Mouse (Mus musculus) megakaryocyte, adult 5-6 weeks (primary cell): ENCODE results near the gene Afdn. TPM values are rescaled to one million over a fixed set of nuclear protein-coding genes. Genes with fewer than 3 reads are reported as not detected.
A peak's percentile ranks its signal among the peaks of the same experiment; 100 is the strongest.
"Not testable (repeated sequence)": the region's sequence is repeated elsewhere in the genome, so short reads cannot be mapped to it uniquely, and the experiment has no call there.

Experiments used
- ATAC-seq: 2 replicates; pipeline ENCODE4 v1.8.0; 2016; ENCODE audit warnings: mild to moderate bottlenecking, inconsistent platforms; ENCODE audit not compliant: poor library complexity, severe bottlenecking
- total RNA-seq, 2 experiments: library from RNA; stranded (forward) in 1 of 2; stranded (reverse) in 1 of 2; fragments of 153-499, 151-499 nt in 1 of 2; fragments of 221-1000, 200-1000 nt in 1 of 2; gene quantifications; 2 replicates each; pipeline versions ENCODE4 v1.2.3 to v1.2.4; 2015 to 2017

Afdn gene
- total RNA-seq, 2 experiments from 2014 or later: 15.3 to 22.6 TPM

DNA sequence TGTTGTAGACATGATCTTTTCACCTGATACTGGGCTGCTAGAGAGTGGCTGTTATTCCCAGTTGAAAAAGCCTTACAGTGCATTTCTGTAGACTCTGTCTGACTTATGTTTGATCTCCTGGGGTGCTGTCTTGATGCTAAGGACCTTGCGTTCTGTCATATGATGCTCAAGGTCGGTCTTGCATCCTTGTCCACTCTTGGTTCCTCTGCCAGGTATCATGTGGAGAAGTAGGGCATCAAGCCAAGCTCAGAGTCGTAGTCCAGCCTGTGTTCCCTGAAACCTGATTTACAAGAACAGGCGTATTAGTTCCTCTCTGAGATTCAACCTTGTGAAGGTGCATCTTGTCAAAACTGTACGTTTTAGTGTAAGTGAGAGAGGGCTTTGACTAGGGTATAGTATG is 105.0 kb downstream of the Afdn start:
- ATAC-seq: no peak

DNA sequence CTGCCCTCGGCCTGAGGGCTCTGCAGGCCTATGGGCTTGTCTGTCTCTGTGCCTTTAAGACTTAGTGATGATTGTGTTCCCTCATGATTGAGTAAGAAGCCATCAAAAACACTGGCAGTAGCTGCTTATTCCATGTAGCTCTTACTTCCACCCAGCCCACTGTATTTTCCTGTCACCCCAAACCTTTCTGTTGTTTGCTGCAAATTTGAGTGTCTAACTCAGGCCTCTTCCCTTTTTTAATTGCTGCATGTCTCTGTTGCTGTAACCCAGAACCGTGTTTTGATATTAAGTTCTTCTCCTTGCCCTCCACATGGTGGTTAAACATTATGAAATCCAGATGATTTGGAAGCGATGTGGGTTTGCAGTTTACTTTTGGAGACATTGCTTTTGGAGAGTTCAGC is 106.6 kb downstream of the Afdn start:
- ATAC-seq: peak; percentile 75

DNA sequence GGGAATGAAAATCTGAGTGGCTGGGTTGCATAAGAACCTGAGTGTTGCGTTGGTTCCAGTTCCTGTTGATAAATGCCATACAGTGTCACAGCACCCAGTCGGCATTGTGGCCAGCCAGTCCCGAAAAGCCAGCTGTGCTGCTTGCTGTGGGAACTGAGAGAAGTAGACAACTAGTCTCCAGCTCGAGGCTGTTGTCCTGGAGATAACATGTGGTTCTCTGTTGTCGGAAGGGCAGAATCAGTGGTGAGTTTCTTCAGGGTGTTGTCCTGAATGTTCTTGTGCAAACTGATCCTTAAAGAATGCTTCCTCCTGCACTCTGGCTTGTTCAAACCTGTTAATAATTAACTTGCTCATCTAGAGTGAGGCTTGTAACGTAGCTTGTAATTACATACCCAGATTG is 107.1 kb downstream of the Afdn start:
- peak; percentile 96 for ATAC-seq

DNA sequence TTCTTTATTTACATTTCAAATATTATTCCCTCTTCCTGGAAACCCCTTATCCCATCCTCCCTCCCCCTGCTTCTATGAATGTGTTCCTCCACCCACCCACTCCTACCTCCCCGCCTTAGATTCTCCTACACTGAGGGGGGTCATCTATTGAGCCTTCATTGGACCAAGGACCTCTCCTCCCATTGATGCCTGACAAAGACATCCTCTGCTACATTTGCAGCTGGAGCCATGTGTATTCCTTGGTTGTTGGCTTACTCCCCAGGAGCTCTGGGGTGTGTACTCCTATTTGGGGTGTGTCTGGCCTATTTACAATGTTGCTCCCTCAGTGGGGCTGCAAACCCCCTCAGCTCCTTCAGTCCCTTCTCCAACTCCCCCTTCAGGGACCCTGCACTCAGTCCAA is 109.9 kb downstream of the Afdn start:
- ATAC-seq: no peak

DNA sequence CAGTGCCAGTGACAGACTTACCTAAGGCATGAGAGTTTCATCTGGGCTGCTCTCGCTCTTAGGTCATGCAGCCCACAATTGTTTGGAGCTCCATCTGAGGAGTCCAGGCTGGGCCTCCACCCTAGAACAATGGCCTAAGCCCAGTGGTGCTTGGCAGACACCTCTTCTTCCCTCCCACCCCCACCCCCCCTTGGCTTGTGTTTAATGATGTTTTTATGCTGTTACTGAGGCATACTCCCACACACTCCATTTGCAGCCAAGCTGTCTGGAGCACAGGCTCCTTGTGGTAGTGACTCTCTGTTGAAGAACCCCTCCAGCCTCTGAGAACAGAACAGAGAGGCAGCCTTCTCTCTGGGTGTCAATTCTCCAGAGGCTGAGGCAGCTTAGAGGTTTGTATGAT is 113.9 kb downstream of the Afdn start:
- ATAC-seq: no peak

DNA sequence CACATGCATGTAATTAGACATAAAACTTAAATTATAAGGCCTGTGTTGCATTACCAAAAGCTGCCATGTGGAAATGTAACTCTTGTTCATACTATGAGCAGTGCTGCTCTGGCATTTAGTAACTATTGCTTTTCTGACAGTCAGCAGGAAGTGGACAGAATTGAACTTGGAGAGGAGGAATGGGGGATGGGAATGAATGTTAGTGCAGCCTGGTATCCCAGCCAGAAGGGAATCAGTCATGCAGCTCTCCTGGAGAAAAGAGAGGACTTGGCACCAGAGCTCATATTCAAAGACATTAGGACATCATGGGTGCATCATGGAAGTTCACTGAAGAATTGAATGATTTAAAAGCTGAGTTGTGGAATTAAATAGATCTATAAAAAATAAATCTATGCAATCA is 117.1 kb downstream of the Afdn start:
- ATAC-seq: no peak

DNA sequence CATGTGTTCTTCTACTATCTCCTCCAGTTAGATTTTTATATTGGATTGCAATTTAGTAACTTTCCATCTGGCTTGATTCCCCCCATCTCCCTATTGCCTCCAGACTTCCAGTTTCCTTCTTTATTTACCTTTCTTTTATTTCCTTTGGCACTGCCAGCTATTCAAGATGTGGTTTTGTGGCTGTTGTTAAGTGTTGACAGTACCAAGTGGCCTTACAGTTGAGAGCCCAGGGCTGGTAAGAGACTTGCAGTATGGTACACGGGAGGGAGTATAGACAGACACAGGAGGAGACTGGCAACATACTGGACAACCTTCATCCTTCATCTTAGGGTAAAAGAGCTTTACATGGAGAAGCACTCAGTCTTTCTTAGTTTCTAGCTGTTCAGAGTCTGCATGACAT is 119.4 kb downstream of the Afdn start:
- no peak for ATAC-seq

DNA sequence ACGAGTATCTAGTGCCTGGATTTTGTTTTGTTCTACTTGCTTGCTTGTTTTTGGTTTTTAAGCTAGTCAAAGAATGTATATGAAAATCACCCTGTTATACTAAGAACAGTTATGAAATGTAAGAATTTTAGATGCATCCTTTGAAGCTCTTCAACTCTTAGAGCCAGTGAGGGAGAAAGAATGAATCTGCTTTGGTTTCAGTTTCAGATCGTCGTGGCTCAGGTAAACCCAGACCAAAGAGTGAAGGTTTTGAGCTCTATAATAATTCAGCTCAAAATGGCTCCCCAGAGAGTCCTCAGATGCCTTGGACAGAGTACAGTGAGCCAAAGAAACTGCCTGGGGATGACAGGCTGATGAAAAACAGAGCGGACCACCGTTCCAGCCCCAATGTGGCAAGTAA is 123.2 kb downstream of the Afdn start:
- no peak for ATAC-seq

DNA sequence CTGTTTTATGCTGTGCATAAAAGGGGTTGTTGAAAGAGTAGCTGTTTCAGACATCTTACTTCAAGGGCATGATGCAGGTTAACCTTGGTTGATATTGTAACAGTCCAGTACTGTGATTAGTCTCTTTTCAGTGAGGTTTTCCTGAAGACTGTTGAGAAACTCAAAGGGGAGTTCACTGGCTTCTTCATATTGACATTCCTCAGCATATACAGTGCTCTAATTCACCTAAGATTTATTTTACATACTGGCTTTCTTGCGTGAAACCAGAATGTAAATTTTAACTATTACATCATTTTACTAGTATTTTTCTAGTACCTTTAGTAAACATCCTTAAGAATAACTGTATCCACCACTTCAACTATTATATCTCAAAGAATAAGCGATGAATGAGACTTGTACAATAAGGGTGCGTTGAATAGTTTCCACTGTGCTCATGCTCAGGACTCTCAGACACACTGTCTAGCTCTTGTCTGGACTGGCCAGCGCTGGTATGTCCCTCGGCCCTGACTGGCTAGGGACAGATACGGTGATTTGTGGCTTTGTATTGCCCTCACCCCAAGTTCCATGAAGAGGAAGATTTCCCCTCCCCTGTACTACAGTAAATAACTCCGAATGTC is 129.6 kb downstream of the Afdn start:
- no peak for ATAC-seq

DNA sequence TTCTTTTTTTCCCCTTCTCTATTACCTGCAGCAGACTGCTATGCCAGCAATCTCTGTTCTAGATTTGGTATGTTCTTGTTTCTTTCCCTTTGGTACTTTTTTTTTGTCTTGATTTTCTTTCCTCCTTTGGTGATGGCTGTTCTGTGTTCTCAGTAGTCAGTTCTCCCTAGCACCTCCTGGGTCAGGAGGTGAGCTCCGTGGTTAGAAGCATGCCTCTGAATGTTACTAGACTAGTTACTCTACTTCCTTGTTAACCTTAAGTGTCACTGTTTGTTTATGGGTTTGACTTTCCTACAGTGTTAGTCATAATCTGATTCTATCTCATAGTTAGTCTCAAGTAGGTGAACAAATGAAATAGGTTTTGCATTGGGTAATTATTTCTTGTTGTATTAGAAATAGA is 130.6 kb downstream of the Afdn start:
- no peak for ATAC-seq

DNA sequence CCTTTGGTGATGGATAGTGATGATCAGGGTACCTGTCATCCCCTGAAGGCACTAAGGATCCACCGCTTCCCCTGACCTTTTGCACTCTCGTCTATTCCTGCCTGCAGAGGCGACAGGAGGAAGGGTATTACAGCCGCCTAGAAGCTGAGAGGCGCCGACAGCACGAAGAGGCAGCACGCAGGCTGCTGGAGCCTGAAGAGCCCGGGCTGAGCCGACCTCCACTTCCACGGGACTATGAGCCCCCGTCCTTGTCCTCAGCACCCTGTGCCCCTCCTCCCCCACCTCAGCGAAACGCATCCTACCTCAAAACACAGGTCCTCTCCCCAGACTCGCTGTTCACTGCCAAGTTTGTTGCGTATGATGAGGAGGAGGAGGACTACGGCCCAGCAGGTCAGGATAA is 138.5 kb downstream of the Afdn start:
- no peak for ATAC-seq

DNA sequence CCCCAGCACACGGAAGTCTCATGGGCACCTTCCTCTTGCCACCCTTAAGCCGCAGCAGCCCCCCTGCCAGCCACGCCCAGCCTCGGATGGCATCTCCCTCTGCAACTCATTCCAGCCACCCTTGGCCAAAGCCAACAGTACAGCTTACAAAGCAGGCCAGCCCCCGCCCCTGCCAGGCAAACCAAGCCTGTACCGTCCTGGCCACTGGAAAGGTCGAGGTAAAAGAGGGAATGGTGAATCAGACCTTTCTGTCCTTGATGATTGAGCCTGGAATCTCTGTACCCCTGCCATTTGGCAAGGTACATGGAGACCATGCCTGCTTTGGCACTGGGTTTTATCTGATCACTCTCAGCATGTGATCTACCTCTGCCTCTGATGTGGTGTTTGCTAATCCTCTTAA is 138.9 kb downstream of the Afdn start:
- no peak for ATAC-seq

DNA sequence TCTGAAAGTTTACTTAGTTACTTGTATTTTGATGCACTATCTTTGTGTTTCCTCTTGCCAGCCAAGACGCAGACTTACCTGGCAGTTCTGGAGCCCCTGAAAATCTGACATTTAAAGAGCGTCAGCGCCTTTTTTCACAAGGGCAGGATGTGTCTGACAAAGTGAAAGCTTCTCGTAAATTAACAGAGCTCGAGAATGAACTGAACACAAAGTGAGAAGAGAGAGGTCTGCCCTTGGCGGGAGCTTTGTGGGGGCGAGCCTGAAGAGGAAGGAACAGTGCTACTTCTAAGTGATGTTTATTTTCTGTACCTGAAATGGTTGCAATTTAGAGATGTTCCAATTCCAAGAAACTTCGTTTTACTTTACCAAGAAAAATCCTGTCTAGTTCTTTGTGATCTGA is 143.5 kb downstream of the Afdn start:
- no peak for ATAC-seq

DNA sequence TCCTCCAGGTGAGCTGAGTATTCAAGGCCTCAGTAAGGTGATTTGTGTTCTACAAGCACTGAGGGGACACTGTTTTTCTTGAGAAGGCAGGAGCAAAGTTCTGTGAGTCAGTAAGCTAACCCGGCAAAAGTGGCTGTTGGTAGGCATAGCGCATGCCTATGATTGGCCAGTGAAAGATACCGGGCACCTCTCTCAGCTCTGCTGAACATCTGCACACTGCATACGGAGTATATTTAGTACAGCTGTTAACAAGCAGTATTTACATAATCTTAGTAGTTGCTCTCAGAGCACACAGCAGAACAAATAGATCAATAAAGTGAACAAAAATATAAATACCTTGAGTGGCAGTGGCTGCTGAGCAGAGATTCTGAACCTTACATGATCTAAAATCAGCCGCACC is 146.7 kb downstream of the Afdn start:
- ATAC-seq: no peak

DNA sequence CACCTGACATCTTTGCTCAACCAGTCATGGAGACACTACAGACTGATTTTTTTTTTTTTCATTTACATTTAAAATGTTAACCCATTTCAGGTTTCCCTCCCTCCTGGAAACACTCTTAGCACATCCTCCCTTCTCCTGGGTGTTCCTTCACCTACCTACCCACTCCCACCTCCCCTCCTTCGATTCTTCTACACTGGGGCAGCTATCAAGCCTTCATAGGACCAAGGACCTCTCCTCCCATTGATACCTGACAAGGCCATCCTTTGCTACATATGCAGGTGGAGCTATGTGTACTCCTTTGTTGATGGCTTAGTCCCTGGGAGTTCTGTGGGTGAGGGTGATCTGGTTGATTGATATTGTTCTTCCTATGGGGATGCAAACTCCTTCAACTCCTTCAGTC is 147.3 kb downstream of the Afdn start:
- no peak for ATAC-seq

DNA sequence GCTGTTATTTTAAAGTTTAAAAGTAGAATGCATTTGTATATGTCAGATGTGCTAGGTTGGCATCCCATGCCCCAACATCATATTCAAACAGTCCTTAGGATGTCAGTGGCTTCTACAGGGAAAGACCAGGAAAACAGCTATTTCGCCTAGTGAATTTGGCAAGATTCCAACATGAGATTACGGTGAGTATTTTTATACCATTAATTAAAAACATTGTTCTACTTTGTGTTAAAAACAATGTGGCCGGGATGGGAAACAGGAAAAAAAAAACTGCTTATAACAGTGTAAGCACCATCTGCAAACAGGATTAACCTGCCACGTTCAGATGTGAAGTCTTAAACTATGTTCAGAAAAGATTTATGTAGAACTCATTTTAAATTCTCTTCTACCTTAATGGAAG is 153.6 kb downstream of the Afdn start:
- ATAC-seq: no peak

DNA sequence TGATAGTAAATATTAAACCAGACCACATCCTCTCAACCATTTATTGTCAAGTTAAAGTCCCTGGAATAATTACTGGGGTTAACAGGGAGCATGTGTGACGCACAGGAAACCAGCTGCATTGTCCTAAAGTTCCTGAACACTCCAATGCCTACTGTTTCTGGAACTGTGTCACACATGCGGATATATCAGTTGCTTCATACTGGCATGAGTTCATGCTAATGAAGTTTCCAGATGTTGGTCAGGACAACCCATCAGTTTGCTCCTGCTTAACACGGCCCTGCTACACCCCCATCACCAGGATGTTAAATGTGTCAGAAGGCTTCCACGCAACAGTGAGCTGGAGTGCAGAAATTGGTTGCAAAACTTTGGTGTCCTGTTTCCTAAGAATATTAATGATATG is 154.2 kb downstream of the Afdn start:
- no peak for ATAC-seq

DNA sequence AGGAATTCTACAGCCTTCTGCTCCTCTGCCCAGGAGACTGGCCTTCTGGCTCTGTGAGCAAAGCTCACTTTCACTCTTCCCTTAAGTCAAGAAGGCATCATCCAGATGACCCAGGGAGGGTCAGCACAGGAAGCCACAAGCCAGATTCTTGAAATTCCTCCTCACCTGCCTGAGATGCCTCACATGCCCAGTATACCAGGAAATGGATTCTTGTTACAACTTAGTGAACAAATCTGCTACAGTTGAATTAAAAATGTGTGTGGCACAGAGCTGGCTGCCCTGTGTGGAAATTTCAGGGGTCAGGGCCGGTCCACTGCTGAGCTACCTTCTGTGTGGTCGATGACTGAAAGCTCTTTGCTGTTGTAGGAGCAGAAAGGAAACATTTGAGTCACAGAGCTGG is 160.4 kb downstream of the Afdn start:
- ATAC-seq: no peak

DNA sequence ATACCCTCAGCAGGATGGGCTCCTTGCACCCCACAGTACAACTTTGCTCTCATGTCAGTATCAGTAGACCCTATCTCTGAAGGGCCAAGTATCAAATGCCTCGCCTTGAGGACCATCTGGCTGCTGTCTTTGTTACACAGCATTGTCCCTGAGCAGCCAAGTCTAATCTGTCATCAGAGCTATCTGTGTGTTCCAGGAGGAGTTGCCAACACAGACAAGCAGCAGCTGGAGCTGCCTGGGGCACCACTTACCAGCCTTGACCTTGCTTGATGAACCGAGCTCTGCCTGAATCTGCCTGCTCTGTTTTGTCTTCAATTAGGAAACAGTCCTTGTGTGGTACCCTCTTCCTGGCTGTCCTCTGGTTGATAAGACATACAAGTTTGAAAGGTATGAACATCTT is 163.1 kb downstream of the Afdn start:
- ATAC-seq: no peak

DNA sequence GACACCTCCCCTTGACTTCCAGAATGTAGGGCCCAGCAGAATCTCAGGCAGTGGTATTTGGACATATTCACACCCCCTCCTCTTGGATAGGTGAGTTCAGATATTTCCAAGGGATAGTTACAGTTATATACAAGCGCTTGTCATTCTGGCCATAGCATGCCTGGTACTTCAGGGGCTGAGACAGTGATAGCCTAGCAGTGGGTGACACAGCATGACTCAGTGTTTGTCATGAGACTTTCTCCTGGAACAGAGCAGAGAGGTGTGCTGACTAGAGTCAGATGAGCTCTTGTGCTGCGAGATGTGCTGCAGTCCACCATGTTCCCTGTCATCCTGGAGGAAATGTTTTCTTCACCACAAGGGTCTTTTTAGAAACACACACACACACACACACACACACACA is 164.2 kb downstream of the Afdn start:
- ATAC-seq: no peak

DNA sequence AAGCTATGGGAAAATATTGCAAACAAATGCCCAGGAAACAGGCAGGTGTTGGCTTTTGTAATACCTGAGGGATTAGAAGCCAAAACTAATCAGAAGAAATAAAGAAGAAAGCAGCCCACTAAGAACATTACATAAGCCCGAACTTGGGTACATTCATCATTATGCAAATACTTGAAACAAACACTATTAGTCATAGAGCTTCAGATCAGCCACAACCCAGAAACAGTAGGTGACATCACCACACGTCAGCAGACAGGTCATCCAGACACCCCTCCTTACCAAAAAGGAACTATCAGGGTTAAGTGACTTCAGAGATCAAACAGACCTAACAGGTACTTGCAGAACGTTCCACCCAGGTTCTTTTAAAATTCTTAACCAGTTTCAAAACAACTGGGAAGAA is 165.6 kb downstream of the Afdn start:
- ATAC-seq: no peak

DNA sequence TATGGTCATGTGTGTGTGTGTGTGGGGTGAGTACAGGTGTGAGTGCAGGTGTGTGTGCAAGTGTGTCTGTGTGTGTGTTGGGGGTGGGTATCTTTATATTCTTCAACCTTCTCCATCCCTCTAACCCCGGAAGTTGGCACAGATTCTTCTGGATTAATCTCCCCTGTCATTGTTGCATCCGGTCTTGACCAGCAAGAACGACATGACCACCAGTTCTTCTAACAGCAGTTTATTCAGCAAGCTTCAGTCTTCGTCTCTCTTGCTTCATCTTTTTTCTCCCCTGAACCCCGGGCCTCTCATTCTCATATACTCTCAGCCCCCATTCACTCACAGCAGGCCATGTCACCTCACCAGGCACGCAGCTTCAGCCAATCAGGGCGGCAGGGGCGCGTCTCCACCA is 170.1 kb downstream of the Afdn start:
- ATAC-seq: no peak

DNA sequence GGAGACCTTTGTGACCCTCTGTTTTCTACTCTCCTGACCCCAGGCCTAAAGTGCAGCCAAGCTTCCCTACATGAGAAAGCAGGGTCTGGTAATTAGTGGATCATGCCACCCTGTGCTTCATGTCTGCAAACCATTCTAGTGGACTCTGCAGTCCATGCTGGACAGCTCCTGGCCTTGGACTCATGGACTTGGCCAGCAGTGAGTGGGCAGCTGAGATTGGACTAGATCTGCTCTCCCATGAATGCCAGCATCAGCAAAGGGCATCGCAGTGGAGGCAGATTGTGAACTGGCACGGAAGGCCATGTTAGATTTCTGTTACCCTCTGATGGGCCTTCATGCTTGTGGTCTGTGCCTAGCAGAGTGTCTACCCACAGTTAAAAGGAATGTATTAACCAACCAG is 175.0 kb downstream of the Afdn start:
- not testable (repeated sequence) for ATAC-seq

DNA sequence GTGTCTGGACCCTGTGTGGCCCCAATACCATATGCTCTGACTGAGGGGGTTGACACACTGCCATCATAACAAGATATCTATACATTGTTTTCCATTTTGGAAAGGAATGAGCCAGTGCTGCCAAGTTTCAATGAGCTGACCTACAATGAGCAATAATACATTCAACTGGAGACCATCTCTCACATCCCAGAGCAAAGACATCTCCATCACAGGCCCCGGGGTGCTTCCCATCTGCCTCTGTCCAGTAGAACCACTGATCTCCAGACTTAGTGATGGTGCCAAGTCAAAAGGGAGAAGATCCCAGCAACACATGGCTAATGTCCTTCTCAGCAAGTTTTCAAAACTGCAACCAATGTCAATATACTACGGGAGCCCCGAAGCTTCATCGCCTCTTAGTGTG is 177.4 kb downstream of the Afdn start:
- ATAC-seq: no peak
